Mouse (Mus musculus): ENCODE measurements around the gene Slc25a26. TPM values are rescaled to one million over a fixed set of nuclear protein-coding genes. Genes with fewer than 3 reads are reported as not detected.

Gene Slc25a26
- polyA plus RNA-seq, 1 experiment from 2014 or later = 7.7 TPM

GRCm38 (mm10) chr6:94631779-94632082, 131.6 kb downstream of the Slc25a26 start:
- Histone ChIP-seq H3K36me3 (peaks cover 3% of the 10 kb centered on the region; the same call in 1 of the 2 replicates), H3K4me1 (replicated peaks) (peaks cover 70% of the 10 kb centered on the region)

GRCm38 (mm10) chr6:94634274-94634673, 134.1 kb downstream of the Slc25a26 start:
- H3K27ac ChIP-seq = no peak overlapping the region
- H3K4me2 ChIP-seq = no peak overlapping the region
- peaks cover 3% of the 10 kb centered on the region; the same call in 1 of the 2 replicates for H3K36me3 ChIP-seq
- 85% methylated on average over 4 of the region's 4 CpGs for WGBS
- no peaks in the 10 kb centered on the region for H3K9me3 ChIP-seq
- no peak overlapping the region for H3K9ac ChIP-seq
- ATAC-seq (ENCODE audit: low FRiP score) = no peak
- no peak overlapping the region for H3K4me3 ChIP-seq
- no peaks in the 10 kb centered on the region for H3K27me3 ChIP-seq
- peaks cover 57% of the 10 kb centered on the region for H3K4me1 ChIP-seq (replicated peaks)

More at GRCm38 (mm10) chr6:94631779-94632082, 131.6 kb downstream of the Slc25a26 start:
- H3K27me3 ChIP-seq = no peaks in the 10 kb centered on the region
- ATAC-seq (ENCODE audit: low FRiP score) = peak; percentile 72; the same call in 1 of the 2 replicates
- H3K27ac ChIP-seq = peak overlapping the region; percentile 86
- H3K4me2 ChIP-seq = no peak overlapping the region
- no peak overlapping the region for H3K4me3 ChIP-seq
- no peaks in the 10 kb centered on the region for H3K9me3 ChIP-seq
- H3K9ac ChIP-seq = 0 out of 2 replicates have a peak overlapping the region, but pooled peaks have one; percentile 1
- WGBS = 44% methylated on average over 6 of the region's 6 CpGs

- Histone ChIP-seq H3K9me3 (no peaks in the 10 kb centered on the region), H3K4me1 (replicated peaks) (peaks cover 57% of the 10 kb centered on the region), H3K36me3 (peaks cover 1% of the 10 kb centered on the region; the same call in 1 of the 2 replicates), H3K4me3 (no peak overlapping the region), H3K27ac (0 out of 2 replicates have a peak overlapping the region, but pooled peaks have one; percentile 66), H3K27me3 (no peaks in the 10 kb centered on the region), H3K4me2 (no peak overlapping the region), H3K9ac (no peak overlapping the region)
- no peak for ATAC-seq (ENCODE audit: low FRiP score)
- 60% methylated on average over 9 of the region's 9 CpGs for WGBS
Measured at GRCm38 (mm10) chr6:94634710-94635109, 134.6 kb downstream of the Slc25a26 start.

- Histone ChIP-seq H3K36me3 (no peaks in the 10 kb centered on the region), H3K4me2 (no peak overlapping the region)
- 15% methylated on average over 1 of the region's 1 CpGs for WGBS
Measured at GRCm38 (mm10) chr6:94635343-94635742, 135.2 kb downstream of the Slc25a26 start.

GRCm38 (mm10) chr6:94637024-94637434, 136.9 kb downstream of the Slc25a26 start:
- Histone ChIP-seq H3K9ac (no peak overlapping the region), H3K27me3 (no peaks in the 10 kb centered on the region), H3K9me3 (no peaks in the 10 kb centered on the region), H3K36me3 (no peaks in the 10 kb centered on the region), H3K27ac (peak overlapping the region; percentile 48; the same call in 1 of the 2 replicates), H3K4me2 (no peak overlapping the region), H3K4me1 (replicated peaks) (peaks cover 57% of the 10 kb centered on the region), H3K4me3 (no peak overlapping the region)
- no peak for ATAC-seq (ENCODE audit: low FRiP score)
- 71% methylated on average over 5 of the region's 5 CpGs for WGBS

More at GRCm38 (mm10) chr6:94635343-94635742, 135.2 kb downstream of the Slc25a26 start:
- Histone ChIP-seq H3K27ac (peak overlapping the region; percentile 66), H3K27me3 (no peaks in the 10 kb centered on the region), H3K4me3 (no peak overlapping the region), H3K4me1 (replicated peaks) (peaks cover 61% of the 10 kb centered on the region), H3K9ac (no peak overlapping the region), H3K9me3 (no peaks in the 10 kb centered on the region)
- no peak for ATAC-seq (ENCODE audit: low FRiP score)

GRCm38 (mm10) chr6:94640297-94640696, 140.2 kb downstream of the Slc25a26 start:
- WGBS = 35% methylated on average over 7 of the region's 7 CpGs
- no peak overlapping the region for H3K9ac ChIP-seq
- peak overlapping the region; percentile 52 for H3K27ac ChIP-seq
- peak; percentile 43; the same call in 1 of the 2 replicates for ATAC-seq (ENCODE audit: low FRiP score)
- no peaks in the 10 kb centered on the region for H3K9me3 ChIP-seq
- H3K36me3 ChIP-seq = no peaks in the 10 kb centered on the region
- H3K4me1 ChIP-seq (replicated peaks) = peaks cover 55% of the 10 kb centered on the region
- H3K4me3 ChIP-seq = no peak overlapping the region
- H3K4me2 ChIP-seq = no peak overlapping the region
- no peaks in the 10 kb centered on the region for H3K27me3 ChIP-seq

- no peak overlapping the region for H3K4me2 ChIP-seq
- no peaks in the 10 kb centered on the region for H3K36me3 ChIP-seq
- H3K27me3 ChIP-seq = no peaks in the 10 kb centered on the region
- H3K4me1 ChIP-seq (replicated peaks) = peaks cover 51% of the 10 kb centered on the region
- no peaks in the 10 kb centered on the region for H3K9me3 ChIP-seq
- H3K4me3 ChIP-seq = no peak overlapping the region
- no peak overlapping the region for H3K27ac ChIP-seq
- no peak for ATAC-seq (ENCODE audit: low FRiP score)
- 97% methylated on average over 1 of the region's 1 CpGs for WGBS
- H3K9ac ChIP-seq = no peak overlapping the region
Measured at GRCm38 (mm10) chr6:94642048-94642447, 141.9 kb downstream of the Slc25a26 start.

- Histone ChIP-seq H3K27ac (no peak overlapping the region), H3K4me2 (no peak overlapping the region), H3K4me1 (replicated peaks) (peaks cover 59% of the 10 kb centered on the region), H3K27me3 (no peaks in the 10 kb centered on the region), H3K9me3 (no peaks in the 10 kb centered on the region), H3K4me3 (no peak overlapping the region), H3K36me3 (no peaks in the 10 kb centered on the region), H3K9ac (no peak overlapping the region)
- ATAC-seq (ENCODE audit: low FRiP score) = no peak
- 87% methylated on average over 2 of the region's 2 CpGs for whole genome bisulfite sequencing
Measured at GRCm38 (mm10) chr6:94643989-94644388, 143.9 kb downstream of the Slc25a26 start.

GRCm38 (mm10) chr6:94644641-94645040, 144.5 kb downstream of the Slc25a26 start:
- H3K4me3 ChIP-seq = no peak overlapping the region
- H3K27me3 ChIP-seq = no peaks in the 10 kb centered on the region
- H3K9ac ChIP-seq = no peak overlapping the region
- H3K27ac ChIP-seq = no peak overlapping the region
- ATAC-seq (ENCODE audit: low FRiP score) = no peak
- H3K9me3 ChIP-seq = no peaks in the 10 kb centered on the region
- H3K36me3 ChIP-seq = no peaks in the 10 kb centered on the region
- 78% methylated on average over 3 of the region's 3 CpGs for WGBS
- peaks cover 66% of the 10 kb centered on the region for H3K4me1 ChIP-seq (replicated peaks)
- H3K4me2 ChIP-seq = no peak overlapping the region

GRCm38 (mm10) chr6:94645723-94646122, 145.6 kb downstream of the Slc25a26 start:
- Histone ChIP-seq H3K4me3 (no peak overlapping the region), H3K4me1 (replicated peaks) (peaks cover 68% of the 10 kb centered on the region), H3K27me3 (no peaks in the 10 kb centered on the region), H3K4me2 (no peak overlapping the region), H3K27ac (no peak overlapping the region), H3K9me3 (no peaks in the 10 kb centered on the region), H3K9ac (no peak overlapping the region), H3K36me3 (no peaks in the 10 kb centered on the region)
- 56% methylated on average over 4 of the region's 4 CpGs for WGBS
- ATAC-seq (ENCODE audit: low FRiP score) = no peak

- no peak for ATAC-seq (ENCODE audit: low FRiP score)
- no peak overlapping the region for H3K9ac ChIP-seq
- H3K4me2 ChIP-seq = no peak overlapping the region
- H3K27ac ChIP-seq = peak overlapping the region; percentile 50
- H3K4me1 ChIP-seq (replicated peaks) = peaks cover 65% of the 10 kb centered on the region
- H3K36me3 ChIP-seq = no peaks in the 10 kb centered on the region
- WGBS = 78% methylated on average over 6 of the region's 6 CpGs
- no peak overlapping the region for H3K4me3 ChIP-seq
- H3K9me3 ChIP-seq = no peaks in the 10 kb centered on the region
- no peaks in the 10 kb centered on the region for H3K27me3 ChIP-seq
Measured at GRCm38 (mm10) chr6:94646274-94646863, 146.2 kb downstream of the Slc25a26 start.

GRCm38 (mm10) chr6:94646902-94647301, 146.8 kb downstream of the Slc25a26 start:
- peak overlapping the region; percentile 50; the same call in 1 of the 2 replicates for H3K27ac ChIP-seq
- no peak overlapping the region for H3K9ac ChIP-seq
- 76% methylated on average over 6 of the region's 6 CpGs for WGBS
- H3K4me3 ChIP-seq = no peak overlapping the region
- no peaks in the 10 kb centered on the region for H3K36me3 ChIP-seq
- no peak overlapping the region for H3K4me2 ChIP-seq
- H3K9me3 ChIP-seq = no peaks in the 10 kb centered on the region
- H3K27me3 ChIP-seq = no peaks in the 10 kb centered on the region
- peaks cover 68% of the 10 kb centered on the region for H3K4me1 ChIP-seq (replicated peaks)
- no peak for ATAC-seq (ENCODE audit: low FRiP score)

Data from hindbrain, embryonic 13.5 days (tissue).